Mouse (Mus musculus) kidney, adult 11 months (tissue): Measurements from ENCODE around the gene Gm10837.
A peak's percentile ranks its signal among the peaks of the same experiment; 100 is the strongest.

Experiments
- DNase-seq: peaks from one replicate; pipeline ENCODE4 v3.0.0; 2022

Gm10837 gene

DNA sequence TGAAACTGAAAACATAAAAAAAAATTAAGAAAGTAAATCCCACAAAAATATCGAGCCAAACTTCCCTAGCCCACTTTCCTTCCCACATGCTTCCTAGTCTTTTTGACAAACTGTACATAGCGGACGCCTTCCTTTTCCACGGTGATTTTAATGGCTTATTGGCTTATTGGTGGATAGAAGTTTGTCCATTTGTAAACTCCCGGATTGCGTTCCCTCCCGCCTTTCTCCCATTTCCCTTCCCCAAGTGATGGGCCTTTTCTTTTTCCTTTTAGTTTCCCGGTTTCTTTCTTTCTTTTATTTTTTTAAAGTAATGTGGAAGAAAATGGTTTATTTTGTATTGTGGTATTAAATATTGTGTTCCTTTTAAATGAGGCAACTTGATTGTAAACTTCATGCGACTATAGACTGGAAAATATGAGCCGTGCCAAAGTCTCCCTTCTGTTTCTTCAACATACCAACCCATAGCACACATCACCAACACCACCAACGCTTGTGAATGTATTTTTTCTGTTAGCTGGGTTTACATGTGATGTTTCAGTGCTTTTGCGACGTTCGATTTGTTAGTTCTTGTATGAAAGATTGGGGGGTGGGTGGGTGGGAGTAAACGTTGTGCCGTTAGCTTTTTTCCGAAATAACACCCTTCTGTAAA lies 10.8 kb upstream of the Gm10837 start:
- no peak for DNase-seq

DNA sequence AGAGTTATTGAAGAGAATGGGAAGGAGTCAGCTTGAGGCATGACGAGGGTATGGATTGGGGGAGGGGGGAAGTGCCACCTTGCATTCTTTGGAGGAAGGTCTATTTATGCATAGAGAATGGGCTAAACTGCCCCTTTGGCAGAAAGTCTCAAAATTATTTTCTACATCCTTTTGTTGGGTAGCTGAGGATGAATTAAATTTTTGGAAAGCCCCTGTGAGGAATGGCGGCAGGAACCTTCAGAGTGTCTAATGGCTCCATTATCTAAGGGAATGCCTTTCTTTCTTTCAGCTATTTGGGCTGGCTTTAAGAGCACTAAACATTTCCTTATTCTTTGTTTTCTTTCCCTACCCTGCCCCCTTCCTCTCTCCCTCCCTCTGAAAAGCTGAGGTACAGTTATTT lies 10.0 kb upstream of the Gm10837 start:
- DNase-seq: no peak

DNA sequence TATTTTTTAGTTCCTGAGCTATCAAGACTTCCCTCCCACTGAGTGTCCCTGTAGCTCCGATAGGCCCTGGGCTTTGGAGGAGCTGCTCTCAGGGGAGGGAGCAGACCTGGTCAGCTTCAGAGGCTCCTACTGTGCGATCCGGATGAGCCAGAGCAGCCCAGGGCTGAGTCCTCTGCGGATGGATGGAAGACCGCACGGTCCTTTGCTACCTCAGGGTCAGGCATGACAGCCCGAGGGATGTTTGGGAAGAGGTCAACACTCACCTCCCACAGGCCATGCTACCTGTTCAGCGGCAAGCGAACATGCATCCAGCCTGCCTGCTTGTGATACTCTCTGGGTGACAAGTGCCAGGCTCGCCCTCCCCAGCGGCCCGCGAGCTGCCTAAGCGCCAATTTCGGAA lies 9.2 kb upstream of the Gm10837 start:
- no peak for DNase-seq

DNA sequence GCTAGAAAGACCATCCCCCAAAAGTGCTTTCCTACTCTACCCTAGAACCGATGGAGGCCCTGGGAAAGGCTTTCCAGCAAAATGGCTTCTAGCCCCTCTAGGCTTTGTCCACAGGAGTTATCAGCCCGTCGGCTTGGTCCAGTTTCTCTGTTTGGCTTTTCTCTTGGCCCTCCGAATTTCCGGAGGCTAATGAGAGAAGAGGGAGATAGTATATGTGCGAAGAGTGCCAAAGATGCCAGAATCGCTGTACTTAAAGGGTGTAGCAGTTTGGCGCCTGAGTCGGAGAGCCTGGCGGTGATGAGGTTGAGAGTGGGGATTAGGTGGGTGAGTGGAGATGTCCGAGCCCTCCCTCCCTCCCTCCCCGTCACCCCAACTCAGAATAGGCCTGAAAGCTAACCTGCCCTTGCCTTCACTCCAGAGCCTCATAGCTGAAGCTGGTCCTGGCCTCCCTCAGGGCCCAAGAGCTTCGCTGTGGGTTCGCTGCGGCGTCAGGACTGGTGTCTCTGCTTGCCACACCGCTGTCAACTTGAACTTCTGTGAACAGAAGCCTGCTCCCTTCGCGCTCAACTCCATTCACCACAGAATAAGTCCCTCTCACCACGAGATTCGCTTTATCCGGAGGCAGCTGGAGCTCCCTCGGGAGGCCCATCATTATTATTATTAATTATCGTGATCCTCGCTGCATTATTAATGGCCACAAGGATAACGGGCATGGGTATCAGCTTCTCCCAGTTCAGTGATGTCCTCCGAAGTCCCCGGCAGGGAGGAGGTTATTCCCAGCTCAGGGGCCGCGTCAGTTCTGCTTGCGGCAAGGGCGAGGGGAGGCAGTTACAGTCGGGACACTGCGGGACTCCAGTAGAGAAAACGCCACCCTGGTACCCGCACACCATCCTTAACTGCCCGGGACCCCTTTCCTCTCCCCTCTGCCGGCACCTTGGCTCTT lies 8.0 kb upstream of the Gm10837 start:
- no peak for DNase-seq

DNA sequence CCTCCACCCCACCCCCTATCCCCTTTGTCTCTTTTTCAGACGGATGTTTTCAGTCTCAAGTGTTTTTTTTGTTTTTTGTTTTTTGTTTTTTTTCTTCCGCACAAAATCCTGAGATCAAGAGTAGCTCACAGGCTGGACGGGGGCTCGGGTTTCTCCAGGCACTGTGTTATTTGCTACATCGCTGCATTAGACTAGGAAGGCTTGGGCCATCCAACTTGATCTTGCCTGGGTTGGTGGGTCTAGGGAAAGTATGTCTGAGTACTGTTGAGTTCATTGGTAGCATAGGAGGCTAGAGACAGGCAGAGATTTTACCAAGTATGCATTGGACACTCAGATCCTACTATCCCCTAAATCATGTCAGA lies 7.4 kb upstream of the Gm10837 start:
- DNase-seq: no peak

GRCm38 (mm10) chr14:122483556-122484421 lies 6.6 kb upstream of the Gm10837 start:
- DNase-seq: no peak

DNA sequence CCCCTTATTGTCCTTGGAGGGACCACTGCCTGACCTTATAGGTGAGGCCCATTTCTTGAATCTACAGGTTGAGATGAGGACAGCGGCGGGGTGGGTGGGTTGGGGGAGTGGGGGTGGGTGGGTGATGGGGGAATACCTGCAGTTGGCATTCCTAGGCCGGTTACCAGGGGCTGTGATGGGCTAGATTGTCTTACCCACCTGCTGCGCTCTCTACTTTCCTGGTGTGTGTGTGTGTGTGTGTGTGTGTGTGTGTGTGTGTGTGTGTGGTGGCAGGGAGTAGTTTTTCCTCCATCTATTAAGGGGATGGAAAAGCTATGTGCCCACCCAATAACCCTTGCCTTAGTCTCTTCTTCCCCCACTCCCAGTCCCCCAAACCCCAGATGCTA lies 5.9 kb upstream of the Gm10837 start:
- DNase-seq: no peak

GRCm38 (mm10) chr14:122484844-122485551 lies 5.4 kb upstream of the Gm10837 start:
- no peak for DNase-seq

GRCm38 (mm10) chr14:122485635-122486181 lies 4.7 kb upstream of the Gm10837 start:
- DNase-seq: no peak

GRCm38 (mm10) chr14:122486611-122487010 lies 3.8 kb upstream of the Gm10837 start:
- DNase-seq: no peak

DNA sequence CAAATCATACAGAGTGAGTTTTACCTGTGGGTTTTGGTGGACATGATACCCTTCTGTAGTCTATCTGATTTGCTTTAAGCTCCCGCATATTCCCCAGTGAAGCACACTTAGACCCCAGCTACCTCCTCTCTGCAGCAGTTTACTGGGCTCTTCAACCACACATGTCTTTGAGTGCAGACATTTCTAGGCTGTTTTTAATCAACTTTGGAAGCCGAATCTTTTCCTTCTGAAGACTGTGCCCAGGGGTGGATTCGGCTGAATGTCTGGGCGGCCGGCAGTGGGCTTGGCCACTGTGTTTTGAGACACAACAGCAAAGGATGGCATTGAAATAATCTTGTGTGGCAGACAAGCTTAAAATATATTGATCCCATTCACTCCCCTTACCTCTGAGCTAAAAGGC lies 3.0 kb upstream of the Gm10837 start:
- no peak for DNase-seq

DNA sequence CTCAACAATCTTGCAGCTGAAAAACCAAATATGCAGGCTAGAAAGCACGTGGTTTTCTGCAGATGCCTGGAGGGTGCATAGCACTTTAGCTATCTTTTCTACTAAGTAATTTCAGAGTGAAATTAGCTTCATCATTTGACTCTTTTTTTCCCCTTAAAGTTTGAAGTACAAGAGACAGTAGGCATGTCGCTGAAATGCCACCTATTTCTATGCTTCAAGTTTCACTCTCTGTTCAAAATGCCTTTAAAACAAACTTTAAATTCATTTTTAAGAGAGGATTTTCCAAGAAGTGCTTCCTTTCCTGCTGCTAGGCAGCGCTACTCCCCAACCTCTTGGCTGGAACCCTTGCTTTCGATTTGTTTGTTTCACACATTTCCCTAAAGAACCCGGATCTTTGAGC lies 1.3 kb upstream of the Gm10837 start:
- DNase-seq: no peak

DNA sequence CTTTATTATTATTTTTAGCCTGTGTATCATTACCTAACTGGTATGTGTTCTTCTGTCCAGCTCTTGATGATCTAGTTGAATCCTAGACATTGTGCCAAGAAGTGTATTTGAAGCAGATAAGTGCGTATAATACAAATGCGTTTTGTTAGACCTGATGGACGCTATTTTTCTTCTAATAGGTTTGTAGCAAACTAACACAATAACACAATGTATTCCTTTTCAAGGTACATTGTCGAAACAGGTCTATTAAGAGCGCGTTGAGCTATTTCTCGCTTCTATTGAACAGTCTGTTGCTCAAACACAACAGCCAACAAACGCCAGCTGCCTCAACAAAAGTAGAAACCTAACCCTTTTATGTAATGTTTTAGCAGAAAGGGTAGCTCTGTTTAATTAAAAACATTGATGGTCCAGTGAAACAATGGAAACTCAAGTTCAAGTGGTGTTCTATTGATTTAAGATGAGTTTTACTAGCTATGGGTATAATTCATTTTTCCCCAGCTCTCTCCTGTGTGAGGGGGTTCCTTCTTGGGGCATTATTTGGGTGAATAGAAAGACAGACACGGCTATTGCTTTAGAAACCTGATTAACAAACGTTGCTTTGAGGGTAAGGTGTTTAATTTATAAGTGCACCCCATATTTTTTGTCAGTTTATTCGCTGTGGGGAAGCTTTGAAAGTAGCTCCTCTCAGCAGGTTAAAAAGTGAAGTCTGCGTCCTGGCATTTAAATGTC lies 536 bp upstream of the Gm10837 start:
- DNase-seq: no peak

DNA sequence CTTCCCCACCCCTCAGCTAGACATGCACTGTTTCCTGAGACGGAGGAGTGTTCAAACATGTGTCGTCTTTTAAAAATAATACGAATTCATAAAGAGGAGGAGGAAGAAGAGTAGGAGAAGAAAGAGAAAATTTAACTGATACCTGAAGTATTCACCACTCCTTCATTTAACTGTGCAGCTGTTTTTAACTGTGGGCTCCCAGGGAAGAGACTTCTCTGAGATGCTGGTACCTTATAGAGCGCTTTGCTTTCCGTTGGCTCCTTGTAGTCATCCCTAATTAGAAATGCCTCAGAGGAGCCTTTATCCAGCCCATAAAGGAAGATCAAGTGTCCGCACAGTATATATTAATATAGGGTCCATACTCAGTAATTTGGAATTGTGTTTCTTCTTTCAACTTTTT lies 1.1 kb downstream of the Gm10837 start:
- no peak for DNase-seq

GRCm38 (mm10) chr14:122492015-122492414 lies 1.6 kb downstream of the Gm10837 start:
- no peak for DNase-seq

DNA sequence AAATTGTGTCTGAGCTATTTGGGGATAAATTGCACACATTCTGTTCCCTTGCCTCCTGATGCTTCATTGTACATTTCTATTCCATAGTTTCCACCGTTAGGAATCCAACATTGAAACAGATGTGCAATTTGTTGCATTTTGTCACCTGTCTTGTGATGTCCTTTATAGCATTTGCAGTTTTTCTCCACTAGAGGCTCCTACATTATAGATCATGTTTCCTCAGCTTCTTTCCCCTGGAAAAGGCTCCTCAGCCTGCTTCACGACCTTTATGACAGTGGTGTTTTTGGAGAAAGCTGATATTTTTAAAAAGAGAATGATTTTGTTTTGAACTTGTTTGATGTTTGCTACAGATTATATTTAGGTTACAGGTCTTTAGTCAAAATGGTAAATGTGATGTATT lies 18.7 kb downstream of the Gm10837 start:
- no peak for DNase-seq

DNA sequence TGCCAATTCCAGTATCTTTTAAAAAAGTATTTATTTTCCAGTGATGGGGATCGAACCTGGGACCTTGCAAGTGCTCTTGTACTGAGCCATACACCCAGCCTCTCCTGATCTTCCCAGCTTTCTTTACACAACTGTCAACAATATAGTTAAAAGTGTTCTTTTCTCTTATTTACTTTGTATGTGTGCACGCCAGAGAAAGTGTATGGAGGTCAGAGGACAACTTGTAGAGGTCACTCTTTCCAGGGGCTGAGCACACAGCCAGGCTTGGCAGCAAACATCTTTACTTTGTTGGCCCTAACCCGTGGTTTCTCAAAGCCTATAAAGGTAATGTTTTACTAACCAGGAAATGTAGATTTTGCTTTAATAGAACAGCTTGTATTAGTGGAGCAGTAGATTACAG lies 21.1 kb downstream of the Gm10837 start:
- no peak for DNase-seq

- no peak for DNase-seq
Observed at GRCm38 (mm10) chr14:122513511-122514036, 23.2 kb downstream of the Gm10837 start.

GRCm38 (mm10) chr14:122528475-122528874 lies 38.1 kb downstream of the Gm10837 start:
- DNase-seq: no peak

GRCm38 (mm10) chr14:122534017-122534924 lies 43.9 kb downstream of the Gm10837 start, which contains the start of gene Pcca:
Gene Pcca, plus strand, starts transcription at chr14:122534324.
- DNase-seq: peak; percentile 99
